Mouse (Mus musculus) layer of hippocampus, postnatal 25 days (tissue): ENCODE results near the gene Tmem184b. TPM values are rescaled to one million over a fixed set of nuclear protein-coding genes. Genes with fewer than 3 reads are reported as not detected.

Source experiments
- DNase-seq, 2 experiments: peaks; one replicate each; pipeline ENCODE4 v3.0.0; 2022; ENCODE audit warnings: mixed read lengths in 2 of 2, low spot score in 1 of 2; ENCODE audit errors: extremely low spot score in 1 of 2
- total RNA-seq, 2 experiments: library from RNA; stranded (reverse); gene quantifications; 2 replicates each; pipeline ENCODE4 v1.2.3; 2021

The Tmem184b gene
- total RNA-seq, 2 experiments from 2014 or later: 54.2 to 55.4 TPM

GRCm38 (mm10) chr15:79430461-79431000 lies 27.2 kb upstream of the Tmem184b start:
- DNase-seq: no peak

GRCm38 (mm10) chr15:79429994-79430393 lies 26.6 kb upstream of the Tmem184b start:
- no peak for DNase-seq

- no peak for DNase-seq
Measured at GRCm38 (mm10) chr15:79429527-79429926, 26.2 kb upstream of the Tmem184b start.

GRCm38 (mm10) chr15:79428616-79429015 lies 25.2 kb upstream of the Tmem184b start:
- DNase-seq: no peak

- no peak for DNase-seq
Measured at GRCm38 (mm10) chr15:79427516-79427915, 24.1 kb upstream of the Tmem184b start.

- DNase-seq: no peak
Measured at GRCm38 (mm10) chr15:79425516-79425915, 22.1 kb upstream of the Tmem184b start.

GRCm38 (mm10) chr15:79424602-79425001 lies 21.2 kb upstream of the Tmem184b start:
- no peak for DNase-seq

- no peak for DNase-seq
Measured at GRCm38 (mm10) chr15:79422715-79423243, 19.4 kb upstream of the Tmem184b start.

GRCm38 (mm10) chr15:79418677-79419076 lies 15.3 kb upstream of the Tmem184b start:
- no peak for DNase-seq

GRCm38 (mm10) chr15:79418265-79418664 lies 14.9 kb upstream of the Tmem184b start:
- DNase-seq: no peak

- DNase-seq: no peak
Measured at GRCm38 (mm10) chr15:79417379-79417778, 14.0 kb upstream of the Tmem184b start.

GRCm38 (mm10) chr15:79416460-79417085 lies 13.2 kb upstream of the Tmem184b start:
- no peak for DNase-seq

GRCm38 (mm10) chr15:79414513-79414912 lies 11.1 kb upstream of the Tmem184b start:
- no peak for DNase-seq

GRCm38 (mm10) chr15:79413802-79414201 lies 10.4 kb upstream of the Tmem184b start:
- no peak for DNase-seq

- no peak for DNase-seq
Measured at GRCm38 (mm10) chr15:79413201-79413600, 9.8 kb upstream of the Tmem184b start.

- DNase-seq: no peak
Measured at GRCm38 (mm10) chr15:79411363-79412065, 8.1 kb upstream of the Tmem184b start.

GRCm38 (mm10) chr15:79409077-79409573 lies 5.8 kb upstream of the Tmem184b start:
- no peak for DNase-seq

GRCm38 (mm10) chr15:79406564-79406963 lies 3.2 kb upstream of the Tmem184b start:
- DNase-seq: no peak

- no peak for DNase-seq
Measured at GRCm38 (mm10) chr15:79404277-79404676, 908 bp upstream of the Tmem184b start.

GRCm38 (mm10) chr15:79403763-79404210 lies 418 bp upstream of the Tmem184b start:
- no peak for DNase-seq

GRCm38 (mm10) chr15:79402176-79402575 lies 1.2 kb downstream of the Tmem184b start:
- DNase-seq: no peak
